Comparison of ENCODE assay signal across 10 mouse cellular contexts in the genomic region with DNA sequence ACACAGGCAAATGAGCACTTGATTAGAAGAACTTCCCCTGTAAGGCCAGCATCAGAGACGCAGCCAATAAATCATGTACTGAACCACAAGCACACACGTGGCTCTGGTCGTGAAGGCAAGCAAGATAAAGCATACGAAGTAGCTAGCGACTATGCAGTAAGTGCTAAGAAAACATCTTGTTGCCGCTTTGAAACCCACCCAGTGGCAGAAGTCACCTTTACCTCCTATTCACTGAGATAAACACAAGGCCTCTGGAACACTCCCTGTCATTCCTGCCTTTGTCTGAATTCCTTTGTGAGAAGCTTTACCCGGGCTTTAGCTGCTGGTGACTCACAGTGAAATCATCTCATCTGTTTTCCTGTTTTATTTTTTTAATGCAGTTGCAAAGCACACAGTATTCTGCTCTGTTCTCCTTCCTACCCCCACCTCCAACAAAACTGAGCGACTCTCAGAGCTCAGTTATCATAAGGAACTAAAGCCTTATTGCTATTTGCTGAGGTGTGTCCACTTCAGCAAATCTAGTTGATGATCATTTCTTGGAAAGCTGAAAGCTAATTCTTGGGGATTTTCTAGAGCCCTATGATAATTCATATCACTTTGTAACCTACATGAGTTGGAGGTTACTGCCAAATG. TPM values are rescaled to one million over a fixed set of nuclear protein-coding genes. Genes with fewer than 3 reads are reported as not detected.
DNase-seq lines count a peak whose midpoint lies in the region; TF ChIP-seq lines count a peak whose summit lies in the region.
"Had no signal": no experiment of that assay in that cellular context is flagged by ENCODE, and none has a peak within 500 bp of the region (broad histone marks: within the 10 kb centered on the region; RNA-seq: fewer than 3 reads in every experiment).

No protein-coding gene starts in this region.

- H3K79me3 ChIP-seq in C2C12 (ENCODE audit: low read depth) = no peaks in the 10 kb centered on the region

- H3K36me3 ChIP-seq in C2C12 (ENCODE audit: control insufficient read depth, insufficient read depth) = no peaks in the 10 kb centered on the region

- DNase-seq in frontal cortex, postnatal 36 days (ENCODE audit: low spot score in 2 of 2) = peak; percentile 6 to 10
- no peak for DNase-seq in frontal cortex, postnatal 14 days (ENCODE audit: low spot score in 2 of 2)
- peak; percentile 45 for DNase-seq in embryo, embryonic 10.5 days (ENCODE audit: low spot score)
- DNase-seq in mesoderm, embryonic 11.5 days (ENCODE audit: low read depth, low spot score) = peak; percentile 39
- no peak for DNase-seq in ovary, postnatal 36 days (ENCODE audit: low spot score)
- no peak for DNase-seq in right cerebral cortex, postnatal 10 days (ENCODE audit: low spot score in 2 of 2)
- DNase-seq in cerebellum, adult 9-10 months = no peak
- DNase-seq: gastrocnemius, postnatal 25 days had no signal

- no peak overlapping the region for H3K4me3 ChIP-seq in C2C12 (ENCODE audit: insufficient read depth, poor library complexity, severe bottlenecking)

- no peaks in the 10 kb centered on the region for H3K27me3 ChIP-seq in C2C12 (ENCODE audit: control insufficient read depth, insufficient read depth, insufficient read length)

- H3ac ChIP-seq in C2C12 (ENCODE audit: control insufficient read depth, insufficient read length, low read depth) = peak overlapping the region; percentile 22

- TF ChIP-seq CTCF in C2C12 (IDR thresholded peaks at IDR 0.05; ENCODE audit: control insufficient read depth, insufficient read depth, insufficient read length) = no peak

- no peaks in the 10 kb centered on the region for H3K79me2 ChIP-seq in C2C12 (ENCODE audit: control insufficient read depth, insufficient read depth)

TF ChIP-seq in C2C12, 6 proteins besides CTCF, POLR2A, EP300 and RAD21:
- TF ChIP-seq MYOD1 (IDR thresholded peaks at IDR 0.05; ENCODE audit: control insufficient read depth, insufficient read length, low read depth) = no peak
- no peak for TF ChIP-seq MYOG (IDR thresholded peaks at IDR 0.05; ENCODE audit: control insufficient read depth, extremely low read depth, insufficient read length)
- no peak for TF ChIP-seq USF1 (IDR thresholded peaks at IDR 0.05; ENCODE audit: low read depth)
- peak; percentile 63 for TF ChIP-seq MAX (IDR thresholded peaks at IDR 0.05)
- TF ChIP-seq FOSL1 (IDR thresholded peaks at IDR 0.05; ENCODE audit: insufficient read depth, low read length, poor library complexity, severe bottlenecking) = peak; percentile 65
- no peak for TF ChIP-seq CEBPB (IDR thresholded peaks at IDR 0.05; ENCODE audit: low read depth)

RNA-seq across cellular contexts. Expression of gene Clrn1, which starts 2.1 kb away (rescaled TPM):
- 0.04 TPM for polyA plus RNA-seq in C2C12 (2012; fragmentation: generic; extraction: Trizol)
- polyA plus RNA-seq: macrophage had no signal

Comparison
In these comparisons a context has a peak if more than half of its experiments do, and no peak if none do; other contexts are left out.
1. DNase-seq: peak in frontal cortex, postnatal 36 days (2 of 2), embryo, embryonic 10.5 days (single experiment) and mesoderm, embryonic 11.5 days (single experiment); none in frontal cortex, postnatal 14 days (0 of 2), ovary, postnatal 36 days (single experiment), right cerebral cortex, postnatal 10 days (0 of 2) and cerebellum, adult 9-10 months (single experiment).